Mouse (Mus musculus): ENCODE results near the gene Mia3. TPM values are rescaled to one million over a fixed set of nuclear protein-coding genes. Genes with fewer than 3 reads are reported as not detected.
"Not testable (repeated sequence)": the region's sequence is repeated elsewhere in the genome, so short reads cannot be mapped to it uniquely, and the experiment has no call there.

The Mia3 gene
- 100 to 1,000 TPM; 195 to 255 (median 213) TPM for total RNA-seq (2022)

GRCm38 (mm10) chr1:183369427-183370014 lies at the start of gene Mia3:
Gene Mia3, minus strand, starts transcription at chr1:183369553.
- DNase-seq (ENCODE audit: low spot score in 2 of 2) = peak; percentile 89 to 93

GRCm38 (mm10) chr1:183417873-183418272 lies 48.5 kb upstream of the Mia3 start, which contains the start of gene Hhipl2:
Gene Hhipl2, plus strand, starts transcription at chr1:183418215.
- no peak for DNase-seq (ENCODE audit: low spot score in 2 of 2)

- no peak for DNase-seq (ENCODE audit: low spot score in 2 of 2)
These were observed 44.9 kb upstream of the Mia3 start for GRCm38 (mm10) chr1:183414081-183414727.

- DNase-seq (ENCODE audit: low spot score in 2 of 2) = no peak
These were observed 34.0 kb upstream of the Mia3 start for GRCm38 (mm10) chr1:183403396-183403795.

- peak; percentile 61 to 85 for DNase-seq (ENCODE audit: low spot score in 2 of 2)
These were observed 19.4 kb upstream of the Mia3 start, which contains the start of gene Taf1a for GRCm38 (mm10) chr1:183388426-183389406. Gene Taf1a, plus strand, starts transcription at chr1:183388981.

GRCm38 (mm10) chr1:183387421-183387820 lies 18.1 kb upstream of the Mia3 start:
- not testable (repeated sequence) for DNase-seq (ENCODE audit: low spot score in 2 of 2)

- no peak for DNase-seq (ENCODE audit: low spot score in 2 of 2)
These were observed 13.3 kb upstream of the Mia3 start for GRCm38 (mm10) chr1:183382621-183383020.

GRCm38 (mm10) chr1:183381816-183382215 lies 12.5 kb upstream of the Mia3 start:
- no peak for DNase-seq (ENCODE audit: low spot score in 2 of 2)

- not testable (repeated sequence) for DNase-seq (ENCODE audit: low spot score in 2 of 2)
These were observed 10.0 kb upstream of the Mia3 start for GRCm38 (mm10) chr1:183379376-183379775.

- peak in 1 of 2 experiments; percentile 43 for DNase-seq (ENCODE audit: low spot score in 2 of 2)
These were observed 9.1 kb upstream of the Mia3 start for GRCm38 (mm10) chr1:183378321-183378941.

GRCm38 (mm10) chr1:183377045-183377444 lies 7.7 kb upstream of the Mia3 start:
- no peak for DNase-seq (ENCODE audit: low spot score in 2 of 2)

GRCm38 (mm10) chr1:183374728-183375127 lies 5.4 kb upstream of the Mia3 start:
- no peak for DNase-seq (ENCODE audit: low spot score in 2 of 2)

- peak in 1 of 2 experiments; percentile 16 for DNase-seq (ENCODE audit: low spot score in 2 of 2)
These were observed 552 bp downstream of the Mia3 start for GRCm38 (mm10) chr1:183368601-183369400.

GRCm38 (mm10) chr1:183366361-183366760 lies 3.0 kb downstream of the Mia3 start:
- no peak for DNase-seq (ENCODE audit: low spot score in 2 of 2)

- no peak for DNase-seq (ENCODE audit: low spot score in 2 of 2)
These were observed 5.8 kb downstream of the Mia3 start for GRCm38 (mm10) chr1:183363577-183363867.

GRCm38 (mm10) chr1:183362729-183363576 lies 6.4 kb downstream of the Mia3 start:
- no peak for DNase-seq (ENCODE audit: low spot score in 2 of 2)

GRCm38 (mm10) chr1:183362301-183362700 lies 7.1 kb downstream of the Mia3 start:
- DNase-seq (ENCODE audit: low spot score in 2 of 2) = no peak

GRCm38 (mm10) chr1:183358901-183359300 lies 10.5 kb downstream of the Mia3 start:
- DNase-seq (ENCODE audit: low spot score in 2 of 2) = no peak

GRCm38 (mm10) chr1:183349840-183350239 lies 19.5 kb downstream of the Mia3 start:
- DNase-seq (ENCODE audit: low spot score in 2 of 2) = peak; percentile 33 to 39

- DNase-seq (ENCODE audit: low spot score in 2 of 2) = no peak
These were observed 23.5 kb downstream of the Mia3 start for GRCm38 (mm10) chr1:183345817-183346195.

All from gastrocnemius, adult 8-10 months (tissue).